Mouse (Mus musculus) liver, adult (tissue): ENCODE measurements around the gene Hist1h4d.
A peak's percentile ranks its signal among the peaks of the same experiment; 100 is the strongest.
"Not testable (repeated sequence)": the region's sequence is repeated elsewhere in the genome, so short reads cannot be mapped to it uniquely, and the experiment has no call there.

Experiments
- GATA4 ChIP-seq: IDR thresholded peaks from 2 replicates; pipeline ENCODE4 v1.6.1; 2014; ENCODE audit warnings: mild to moderate bottlenecking, low read length; ENCODE audit not compliant: insufficient replicate concordance

The Hist1h4d gene

DNA sequence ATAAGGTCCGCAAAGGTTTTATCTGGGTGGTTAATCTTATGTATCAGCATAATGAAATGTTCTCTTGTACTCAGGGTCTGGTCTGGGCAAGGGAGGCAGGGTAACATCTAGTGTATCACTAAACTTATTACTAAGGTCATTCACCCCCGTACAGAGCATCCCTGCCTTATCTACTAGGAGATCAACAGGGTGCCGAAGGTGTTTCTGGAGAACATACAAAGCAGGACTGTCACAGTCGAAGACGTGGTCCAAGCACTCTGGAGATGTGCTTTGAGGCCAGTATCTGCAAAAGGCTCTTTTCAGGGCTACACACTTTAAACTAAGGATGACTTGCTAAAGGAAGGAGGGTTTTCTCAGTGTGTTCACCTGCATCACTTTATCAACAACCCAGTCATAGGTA, 34.7 kb upstream of the Hist1h4d start:
- TF ChIP-seq GATA4 = no peak

GRCm38 (mm10) chr13:23550761-23551145, 30.6 kb upstream of the Hist1h4d start:
- no peak for TF ChIP-seq GATA4

- not testable (repeated sequence) for TF ChIP-seq GATA4
Observed at GRCm38 (mm10) chr13:23551146-23551834, 30.1 kb upstream of the Hist1h4d start, which contains the start of gene Hist1h4f. Gene Hist1h4f (minus strand): TSS chr13:23551648.

GRCm38 (mm10) chr13:23551931-23552914, 29.2 kb upstream of the Hist1h4d start:
- TF ChIP-seq GATA4 = no peak

GRCm38 (mm10) chr13:23552962-23553361, 28.4 kb upstream of the Hist1h4d start, which contains the start of gene Hist1h1d:
Gene Hist1h1d (plus strand): TSS chr13:23553262.
- no peak for TF ChIP-seq GATA4

GRCm38 (mm10) chr13:23554393-23554792, 27.0 kb upstream of the Hist1h4d start:
- TF ChIP-seq GATA4 = no peak

DNA sequence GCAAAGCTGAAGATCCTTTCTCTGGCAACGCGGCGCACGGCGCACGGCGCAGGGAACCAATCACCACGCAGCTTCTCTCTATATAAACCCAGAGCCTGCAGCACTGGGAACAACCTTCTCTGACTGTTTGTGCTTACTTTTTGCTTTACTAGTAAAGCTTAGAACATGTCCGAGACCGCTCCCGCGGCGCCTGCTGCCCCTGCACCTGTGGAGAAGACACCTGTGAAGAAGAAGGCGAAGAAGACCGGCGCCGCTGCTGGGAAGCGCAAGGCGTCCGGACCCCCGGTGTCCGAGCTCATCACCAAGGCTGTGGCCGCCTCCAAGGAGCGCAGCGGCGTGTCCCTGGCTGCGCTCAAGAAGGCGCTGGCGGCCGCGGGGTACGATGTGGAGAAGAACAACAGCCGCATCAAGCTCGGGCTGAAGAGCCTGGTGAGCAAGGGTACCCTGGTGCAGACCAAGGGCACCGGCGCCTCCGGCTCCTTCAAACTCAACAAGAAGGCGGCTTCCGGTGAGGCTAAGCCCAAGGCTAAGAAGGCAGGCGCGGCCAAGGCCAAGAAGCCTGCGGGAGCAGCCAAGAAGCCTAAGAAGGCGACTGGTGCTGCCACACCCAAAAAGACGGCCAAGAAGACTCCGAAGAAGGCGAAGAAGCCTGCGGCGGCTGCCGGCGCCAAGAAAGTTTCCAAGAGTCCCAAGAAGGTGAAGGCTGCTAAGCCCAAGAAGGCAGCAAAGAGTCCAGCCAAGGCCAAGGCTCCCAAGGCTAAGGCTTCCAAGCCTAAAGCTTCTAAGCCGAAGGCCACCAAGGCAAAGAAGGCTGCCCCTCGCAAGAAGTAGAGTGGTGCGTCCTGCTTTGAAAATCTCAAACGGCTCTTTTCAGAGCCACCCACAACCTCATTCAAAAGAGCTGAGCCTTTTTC, 26.2 kb upstream of the Hist1h4d start:
- no peak for TF ChIP-seq GATA4

- no peak for TF ChIP-seq GATA4
Observed at GRCm38 (mm10) chr13:23555839-23556416, 25.5 kb upstream of the Hist1h4d start.

DNA sequence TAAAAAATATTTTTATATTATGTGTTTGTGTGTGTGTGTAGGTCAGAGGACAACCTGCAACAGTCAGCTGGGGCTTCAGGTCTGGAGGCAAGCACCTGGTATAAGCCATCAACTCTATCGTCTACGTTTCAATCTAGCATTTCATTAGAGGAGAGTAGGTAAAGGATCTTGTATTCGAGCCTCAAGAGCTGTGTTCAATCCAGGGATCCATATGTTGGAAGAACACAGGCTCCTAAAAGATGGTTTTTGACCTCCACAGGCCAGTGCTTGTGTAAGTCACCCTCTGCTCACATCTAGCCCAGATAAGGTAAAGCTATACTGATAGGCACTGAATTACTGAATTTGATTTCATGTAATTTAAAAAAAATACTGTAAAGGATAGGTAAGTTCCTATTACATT, 24.5 kb upstream of the Hist1h4d start:
- no peak for TF ChIP-seq GATA4

DNA sequence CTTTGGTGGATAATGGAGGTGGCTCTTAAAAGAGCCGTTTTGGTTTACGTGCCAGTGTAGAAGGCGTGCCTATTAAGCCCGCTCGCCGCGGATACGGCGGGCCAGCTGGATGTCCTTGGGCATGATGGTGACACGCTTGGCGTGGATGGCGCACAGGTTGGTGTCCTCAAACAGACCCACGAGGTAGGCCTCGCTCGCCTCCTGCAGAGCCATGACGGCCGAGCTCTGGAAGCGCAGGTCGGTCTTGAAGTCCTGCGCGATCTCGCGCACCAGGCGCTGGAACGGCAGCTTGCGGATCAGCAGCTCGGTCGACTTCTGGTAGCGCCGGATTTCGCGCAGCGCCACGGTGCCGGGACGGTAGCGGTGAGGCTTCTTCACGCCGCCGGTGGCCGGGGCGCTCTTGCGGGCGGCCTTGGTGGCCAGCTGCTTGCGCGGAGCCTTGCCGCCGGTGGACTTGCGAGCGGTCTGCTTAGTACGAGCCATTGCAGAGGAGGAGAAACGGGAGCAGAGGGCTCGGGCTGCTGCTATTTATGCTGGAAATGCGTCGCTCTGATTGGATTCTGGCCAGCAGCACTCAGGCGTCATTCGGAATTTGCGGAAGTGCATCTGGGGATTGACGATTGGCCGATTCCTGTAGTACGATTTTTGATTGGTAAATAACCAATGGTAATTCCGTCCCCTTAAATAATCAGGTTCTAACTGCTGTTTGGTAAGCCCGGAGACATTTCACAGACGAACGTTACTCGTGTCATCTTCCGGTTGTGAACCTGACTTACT, 19.3 kb upstream of the Hist1h4d start, which contains the start of gene Hist1h3e:
Gene Hist1h3e (minus strand): TSS at position 487 of the 777 bp plus-strand sequence.
- not testable (repeated sequence) for TF ChIP-seq GATA4

GRCm38 (mm10) chr13:23562699-23563462, 18.5 kb upstream of the Hist1h4d start:
- TF ChIP-seq GATA4 = no peak

DNA sequence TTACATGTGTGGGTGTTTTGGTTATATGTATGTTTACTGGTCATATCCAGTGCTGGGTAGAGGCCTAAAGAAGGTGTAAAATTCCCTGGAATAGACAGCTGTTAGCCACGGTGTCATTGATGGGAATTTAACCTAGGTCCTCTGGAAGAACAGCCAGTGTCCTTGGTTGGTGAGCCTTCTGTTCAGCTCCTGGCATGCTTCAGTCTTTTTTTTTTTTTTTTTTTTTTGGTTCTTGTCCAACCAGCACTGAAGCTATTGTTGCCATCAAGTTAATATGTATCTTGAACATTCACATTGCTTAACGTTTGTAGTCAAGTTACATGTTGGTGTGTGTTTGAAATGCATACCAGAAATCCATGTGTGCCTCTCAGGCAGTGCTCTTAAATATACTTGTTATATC, 16.9 kb upstream of the Hist1h4d start:
- no peak for TF ChIP-seq GATA4

DNA sequence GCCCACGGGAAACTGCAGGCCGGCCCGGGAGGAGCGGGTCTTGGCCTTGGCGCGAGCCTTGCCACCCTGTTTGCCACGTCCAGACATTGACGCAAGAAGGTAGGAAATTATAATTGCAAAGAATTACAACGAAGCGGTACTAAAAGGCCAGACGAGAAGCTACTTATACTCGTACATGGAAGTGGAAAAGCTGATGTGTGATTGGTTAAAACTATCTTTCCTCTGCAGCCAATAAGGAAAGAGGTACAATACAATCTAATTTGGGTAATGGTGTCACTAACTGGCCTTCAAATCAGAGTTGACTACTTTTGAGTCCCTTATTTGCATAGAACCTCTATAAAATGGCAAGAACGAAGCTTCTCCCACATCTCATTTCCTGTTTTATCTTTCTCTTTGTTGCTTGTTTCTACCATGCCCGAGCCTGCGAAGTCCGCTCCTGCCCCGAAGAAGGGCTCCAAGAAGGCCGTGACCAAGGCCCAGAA, 10.3 kb upstream of the Hist1h4d start, which contains the start of the genes Hist1h2ae and Hist1h2bg:
Gene Hist1h2ae (minus strand): TSS at position 199 of the 482 bp plus-strand sequence.
Gene Hist1h2bg (plus strand): TSS at position 375 of the 482 bp plus-strand sequence.
- peak; percentile 27; the same call in 1 of the 2 replicates for TF ChIP-seq GATA4
